Mouse (Mus musculus): Measurements from ENCODE around the gene 2610318N02Rik.

- TF ChIP-seq FLI1 (IDR thresholded peaks at IDR 0.05; ENCODE audit: low read length): no peak
- TF ChIP-seq GATA1 (IDR thresholded peaks at IDR 0.05; ENCODE audit: borderline replicate concordance, low read length): no peak
These were observed 6.5 kb upstream of the 2610318N02Rik start for GRCm38 (mm10) chr16:17131191-17132088.
